Mouse (Mus musculus): Measurements from ENCODE around the gene Cradd. TPM values are rescaled to one million over a fixed set of nuclear protein-coding genes. Genes with fewer than 3 reads are reported as not detected.

Cradd gene
- polyA plus RNA-seq, 1 experiment = 16.7 TPM

GRCm38 (mm10) chr10:95354047-95354446 is 30.1 kb upstream of the Cradd start:
- no peaks in the 10 kb centered on the region for H3K36me3 ChIP-seq (ENCODE audit: control insufficient read depth, insufficient read depth, low read length)
- no peak overlapping the region for H3K27ac ChIP-seq (ENCODE audit: insufficient read depth, low read depth, low read length)
- H3K4me3 ChIP-seq (ENCODE audit: low read depth, low read length) = no peak overlapping the region
- TF ChIP-seq CTCF (IDR thresholded peaks at IDR 0.05; ENCODE audit: extremely low read depth, insufficient read length, insufficient replicate concordance, low read depth, low read length) (no peak), POLR2A (IDR thresholded peaks at IDR 0.05; ENCODE audit: low read depth, low read length) (no peak)
- no peaks in the 10 kb centered on the region for H3K4me1 ChIP-seq (ENCODE audit: control insufficient read depth, insufficient read depth, insufficient read length, low read length)
- WGBS = 93% methylated on average over 6 of the region's 6 CpGs
- no peaks in the 10 kb centered on the region for H3K27me3 ChIP-seq (ENCODE audit: control insufficient read depth, insufficient read depth, low read length)

- Histone ChIP-seq H3K4me1 (ENCODE audit: control insufficient read depth, insufficient read depth, insufficient read length, low read length) (no peaks in the 10 kb centered on the region), H3K36me3 (ENCODE audit: control insufficient read depth, insufficient read depth, low read length) (no peaks in the 10 kb centered on the region), H3K4me3 (ENCODE audit: low read depth, low read length) (no peak overlapping the region), H3K27me3 (ENCODE audit: control insufficient read depth, insufficient read depth, low read length) (no peaks in the 10 kb centered on the region), H3K27ac (ENCODE audit: insufficient read depth, low read depth, low read length) (no peak overlapping the region)
- 28% methylated on average over 3 of the region's 3 CpGs for WGBS
- no peak for TF ChIP-seq CTCF (IDR thresholded peaks at IDR 0.05; ENCODE audit: extremely low read depth, insufficient read length, insufficient replicate concordance, low read depth, low read length)
Measured at GRCm38 (mm10) chr10:95348457-95348856, 24.5 kb upstream of the Cradd start.

GRCm38 (mm10) chr10:95347776-95348175 is 23.8 kb upstream of the Cradd start:
- WGBS = 78% methylated on average over 3 of the region's 3 CpGs
- no peak for TF ChIP-seq CTCF (IDR thresholded peaks at IDR 0.05; ENCODE audit: extremely low read depth, insufficient read length, insufficient replicate concordance, low read depth, low read length)
- no peak for TF ChIP-seq POLR2A (IDR thresholded peaks at IDR 0.05; ENCODE audit: low read depth, low read length)

GRCm38 (mm10) chr10:95342833-95343590 is 19.1 kb upstream of the Cradd start:
- TF ChIP-seq POLR2A (IDR thresholded peaks at IDR 0.05; ENCODE audit: low read depth, low read length) (no peak), CTCF (IDR thresholded peaks at IDR 0.05; ENCODE audit: extremely low read depth, insufficient read length, insufficient replicate concordance, low read depth, low read length) (no peak)
- Histone ChIP-seq H3K4me1 (ENCODE audit: control insufficient read depth, insufficient read depth, insufficient read length, low read length) (no peaks in the 10 kb centered on the region), H3K36me3 (ENCODE audit: control insufficient read depth, insufficient read depth, low read length) (no peaks in the 10 kb centered on the region), H3K27ac (ENCODE audit: insufficient read depth, low read depth, low read length) (no peak overlapping the region), H3K4me3 (ENCODE audit: low read depth, low read length) (no peak overlapping the region), H3K27me3 (ENCODE audit: control insufficient read depth, insufficient read depth, low read length) (no peaks in the 10 kb centered on the region)
- 90% methylated on average over 10 of the region's 10 CpGs for WGBS

More at GRCm38 (mm10) chr10:95347776-95348175, 23.8 kb upstream of the Cradd start:
- Histone ChIP-seq H3K4me3 (ENCODE audit: low read depth, low read length) (no peak overlapping the region), H3K27me3 (ENCODE audit: control insufficient read depth, insufficient read depth, low read length) (no peaks in the 10 kb centered on the region), H3K4me1 (ENCODE audit: control insufficient read depth, insufficient read depth, insufficient read length, low read length) (no peaks in the 10 kb centered on the region), H3K36me3 (ENCODE audit: control insufficient read depth, insufficient read depth, low read length) (no peaks in the 10 kb centered on the region), H3K27ac (ENCODE audit: insufficient read depth, low read depth, low read length) (no peak overlapping the region)

GRCm38 (mm10) chr10:95340676-95341075 is 16.7 kb upstream of the Cradd start:
- WGBS = 87% methylated on average over 4 of the region's 4 CpGs
- no peak overlapping the region for H3K4me3 ChIP-seq (ENCODE audit: low read depth, low read length)

GRCm38 (mm10) chr10:95337589-95337988 is 13.7 kb upstream of the Cradd start:
- no peak overlapping the region for H3K27ac ChIP-seq (ENCODE audit: insufficient read depth, low read depth, low read length)
- WGBS = 42% methylated on average over 5 of the region's 5 CpGs
- no peaks in the 10 kb centered on the region for H3K4me1 ChIP-seq (ENCODE audit: control insufficient read depth, insufficient read depth, insufficient read length, low read length)
- no peak for TF ChIP-seq CTCF (IDR thresholded peaks at IDR 0.05; ENCODE audit: extremely low read depth, insufficient read length, insufficient replicate concordance, low read depth, low read length)
- no peak for TF ChIP-seq POLR2A (IDR thresholded peaks at IDR 0.05; ENCODE audit: low read depth, low read length)
- no peaks in the 10 kb centered on the region for H3K36me3 ChIP-seq (ENCODE audit: control insufficient read depth, insufficient read depth, low read length)
- H3K27me3 ChIP-seq (ENCODE audit: control insufficient read depth, insufficient read depth, low read length) = no peaks in the 10 kb centered on the region
- H3K4me3 ChIP-seq (ENCODE audit: low read depth, low read length) = no peak overlapping the region

More at GRCm38 (mm10) chr10:95340676-95341075, 16.7 kb upstream of the Cradd start:
- Histone ChIP-seq H3K27me3 (ENCODE audit: control insufficient read depth, insufficient read depth, low read length) (no peaks in the 10 kb centered on the region), H3K27ac (ENCODE audit: insufficient read depth, low read depth, low read length) (no peak overlapping the region), H3K4me1 (ENCODE audit: control insufficient read depth, insufficient read depth, insufficient read length, low read length) (no peaks in the 10 kb centered on the region), H3K36me3 (ENCODE audit: control insufficient read depth, insufficient read depth, low read length) (no peaks in the 10 kb centered on the region)
- TF ChIP-seq POLR2A (IDR thresholded peaks at IDR 0.05; ENCODE audit: low read depth, low read length) (no peak), CTCF (IDR thresholded peaks at IDR 0.05; ENCODE audit: extremely low read depth, insufficient read length, insufficient replicate concordance, low read depth, low read length) (no peak)

- H3K27ac ChIP-seq (ENCODE audit: insufficient read depth, low read depth, low read length) = no peak overlapping the region
- no peaks in the 10 kb centered on the region for H3K36me3 ChIP-seq (ENCODE audit: control insufficient read depth, insufficient read depth, low read length)
- H3K27me3 ChIP-seq (ENCODE audit: control insufficient read depth, insufficient read depth, low read length) = no peaks in the 10 kb centered on the region
- TF ChIP-seq POLR2A (IDR thresholded peaks at IDR 0.05; ENCODE audit: low read depth, low read length) (no peak), CTCF (IDR thresholded peaks at IDR 0.05; ENCODE audit: extremely low read depth, insufficient read length, insufficient replicate concordance, low read depth, low read length) (no peak)
- no peaks in the 10 kb centered on the region for H3K4me1 ChIP-seq (ENCODE audit: control insufficient read depth, insufficient read depth, insufficient read length, low read length)
- 9% methylated on average over 4 of the region's 4 CpGs for WGBS
- no peak overlapping the region for H3K4me3 ChIP-seq (ENCODE audit: low read depth, low read length)
Measured at GRCm38 (mm10) chr10:95336781-95337544, 13.0 kb upstream of the Cradd start.

All from small intestine, adult 2 months (tissue).